Mouse (Mus musculus) retina, postnatal 7 days (tissue): Measurements from ENCODE around the gene Mapk1.

ENCODE experiments used
- DNase-seq: peaks from one replicate; pipeline ENCODE4 v3.0.0-alpha.2; 2012; ENCODE audit warnings: low read depth, low spot score

The Mapk1 gene

GRCm38 (mm10) chr16:17015111-17015852 is 32.1 kb downstream of the Mapk1 start:
- no peak for DNase-seq

- DNase-seq = no peak
Measured at GRCm38 (mm10) chr16:17015853-17016230, 32.7 kb downstream of the Mapk1 start.

- no peak for DNase-seq
Measured at GRCm38 (mm10) chr16:17018071-17018470, 34.9 kb downstream of the Mapk1 start.

GRCm38 (mm10) chr16:17024469-17025148 is 41.4 kb downstream of the Mapk1 start:
- DNase-seq = no peak

- DNase-seq = no peak
Measured at GRCm38 (mm10) chr16:17029971-17030695, 47.0 kb downstream of the Mapk1 start.

GRCm38 (mm10) chr16:17033754-17034153 is 50.6 kb downstream of the Mapk1 start:
- no peak for DNase-seq

- DNase-seq = no peak
Measured at GRCm38 (mm10) chr16:17040716-17041115, 57.5 kb downstream of the Mapk1 start.

- DNase-seq = no peak
Measured at GRCm38 (mm10) chr16:17041417-17041816, 58.2 kb downstream of the Mapk1 start.

GRCm38 (mm10) chr16:17044320-17044719 is 61.1 kb downstream of the Mapk1 start:
- no peak for DNase-seq

- DNase-seq = no peak
Measured at GRCm38 (mm10) chr16:17045287-17045686, 62.1 kb downstream of the Mapk1 start.

GRCm38 (mm10) chr16:17049886-17050285 is 66.7 kb downstream of the Mapk1 start:
- no peak for DNase-seq

- DNase-seq = no peak
Measured at GRCm38 (mm10) chr16:17052087-17052486, 68.9 kb downstream of the Mapk1 start.

- DNase-seq = no peak
Measured at GRCm38 (mm10) chr16:17053903-17054302, 70.7 kb downstream of the Mapk1 start.

GRCm38 (mm10) chr16:17055584-17055983 is 72.4 kb downstream of the Mapk1 start:
- no peak for DNase-seq

GRCm38 (mm10) chr16:17062338-17062737 is 79.2 kb downstream of the Mapk1 start:
- DNase-seq = no peak

- no peak for DNase-seq
Measured at GRCm38 (mm10) chr16:17067552-17067951, 84.4 kb downstream of the Mapk1 start.

GRCm38 (mm10) chr16:17069511-17070443 is 86.6 kb downstream of the Mapk1 start, which contains the start of gene Ypel1:
Ypel1 (plus strand) TSS chr16:17069696.
- peak; percentile 73 for DNase-seq

- DNase-seq = no peak
Measured at GRCm38 (mm10) chr16:17070716-17071115, 87.5 kb downstream of the Mapk1 start.

GRCm38 (mm10) chr16:17073000-17073399 is 89.8 kb downstream of the Mapk1 start:
- no peak for DNase-seq

- no peak for DNase-seq
Measured at GRCm38 (mm10) chr16:17076301-17076700, 93.1 kb downstream of the Mapk1 start.

GRCm38 (mm10) chr16:17076869-17077268 is 93.7 kb downstream of the Mapk1 start:
- DNase-seq = no peak
